Mouse (Mus musculus): Measurements from ENCODE around the gene Clcc1. TPM values are rescaled to one million over a fixed set of nuclear protein-coding genes. Genes with fewer than 3 reads are reported as not detected.

The Clcc1 gene
- polyA plus RNA-seq, 1 experiment from 2014 or later, result 40.2 TPM

Other genes starting within 250 kb of the Clcc1 start
- 39.4 and 49.7 TPM in 2 replicates for gene Celsr2, start 238.4 kb upstream of the Clcc1 start, polyA plus RNA-seq (2014; fragmentation: Nextera tagmentation; extraction: Ambion mirVana)
- 207 and 222 TPM in 2 replicates for gene Sars, start 208.7 kb upstream of the Clcc1 start, polyA plus RNA-seq (2014; fragmentation: Nextera tagmentation; extraction: Ambion mirVana)
- 1.7 and 2.8 TPM in 2 replicates for gene 1700013F07Rik, start 119.8 kb upstream of the Clcc1 start, polyA plus RNA-seq (2014; fragmentation: Nextera tagmentation; extraction: Ambion mirVana)
- 15.4 and 18.3 TPM in 2 replicates for gene 5330417C22Rik, start 117.4 kb upstream of the Clcc1 start, polyA plus RNA-seq (2014; fragmentation: Nextera tagmentation; extraction: Ambion mirVana)
- gene Tmem167b, start 91.4 kb upstream of the Clcc1 start, polyA plus RNA-seq (2014; fragmentation: Nextera tagmentation; extraction: Ambion mirVana), result 51.8 and 52.0 TPM in 2 replicates
- gene Taf13, start 82.2 kb upstream of the Clcc1 start, polyA plus RNA-seq (2014; fragmentation: Nextera tagmentation; extraction: Ambion mirVana), result 41.0 and 50.6 TPM in 2 replicates
- 105 and 130 TPM in 2 replicates for gene Wdr47, start 62.6 kb upstream of the Clcc1 start, polyA plus RNA-seq (2014; fragmentation: Nextera tagmentation; extraction: Ambion mirVana)
- gene Gpsm2, start 68.4 kb downstream of the Clcc1 start, polyA plus RNA-seq (2014; fragmentation: Nextera tagmentation; extraction: Ambion mirVana), result 22.7 and 24.2 TPM in 2 replicates
- gene Aknad1, start 85.7 kb downstream of the Clcc1 start, polyA plus RNA-seq (2014; fragmentation: Nextera tagmentation; extraction: Ambion mirVana), result not detected in 2 replicates
- gene Stxbp3, start 186.6 kb downstream of the Clcc1 start, polyA plus RNA-seq (2014; fragmentation: Nextera tagmentation; extraction: Ambion mirVana), result 14.5 and 17.9 TPM in 2 replicates
- gene Fndc7, start 236.1 kb downstream of the Clcc1 start, polyA plus RNA-seq (2014; fragmentation: Nextera tagmentation; extraction: Ambion mirVana), result not detected in 2 replicates